Mouse (Mus musculus): ENCODE results near the gene Khdc1a. TPM values are rescaled to one million over a fixed set of nuclear protein-coding genes. Genes with fewer than 3 reads are reported as not detected.
"Not testable (repeated sequence)": the region's sequence is repeated elsewhere in the genome, so short reads cannot be mapped to it uniquely, and the experiment has no call there.

The Khdc1a gene
- not detected in 2 replicates for polyA plus RNA-seq (2012; ENCODE audit: insufficient read depth, insufficient read length, low replicate concordance, missing spikeins)

- 82% methylated on average over 2 of the region's 2 CpGs for WGBS
- Histone ChIP-seq H3K4me1 (ENCODE audit: control insufficient read depth, insufficient read depth, low read length) (no peaks in the 10 kb centered on the region), H3K4me3 (ENCODE audit: insufficient read depth, low read depth, low read length) (no peak within 1 kb of the TSS), H3K27ac (ENCODE audit: insufficient read depth, low read depth, low read length) (no peak within 1 kb of the TSS)
- TF ChIP-seq CTCF (IDR thresholded peaks at IDR 0.05; ENCODE audit: insufficient read depth, low read depth, low read length) (no peak), POLR2A (IDR thresholded peaks at IDR 0.05; ENCODE audit: insufficient read depth, low read depth, low read length) (no peak)
Observed at GRCm38 (mm10) chr1:21349341-21349740, at the start of gene Khdc1a. Gene Khdc1a, plus strand, starts transcription at chr1:21349641.

GRCm38 (mm10) chr1:21299826-21300225 lies 49.6 kb upstream of the Khdc1a start:
- TF ChIP-seq POLR2A (IDR thresholded peaks at IDR 0.05; ENCODE audit: insufficient read depth, low read depth, low read length): no peak
- TF ChIP-seq CTCF (IDR thresholded peaks at IDR 0.05; ENCODE audit: insufficient read depth, low read depth, low read length): no peak
- Histone ChIP-seq H3K4me3 (ENCODE audit: insufficient read depth, low read depth, low read length) (no peak overlapping the region), H3K27ac (ENCODE audit: insufficient read depth, low read depth, low read length) (no peak overlapping the region), H3K4me1 (ENCODE audit: control insufficient read depth, insufficient read depth, low read length) (no peaks in the 10 kb centered on the region)
- 40% methylated on average over 3 of the region's 3 CpGs for WGBS

GRCm38 (mm10) chr1:21301686-21302085 lies 47.8 kb upstream of the Khdc1a start:
- Histone ChIP-seq H3K27ac (ENCODE audit: insufficient read depth, low read depth, low read length) (no peak overlapping the region), H3K4me1 (ENCODE audit: control insufficient read depth, insufficient read depth, low read length) (no peaks in the 10 kb centered on the region), H3K4me3 (ENCODE audit: insufficient read depth, low read depth, low read length) (no peak overlapping the region)
- WGBS: 88% methylated on average over 3 of the region's 3 CpGs
- TF ChIP-seq CTCF (IDR thresholded peaks at IDR 0.05; ENCODE audit: insufficient read depth, low read depth, low read length) (no peak), POLR2A (IDR thresholded peaks at IDR 0.05; ENCODE audit: insufficient read depth, low read depth, low read length) (no peak)

- Histone ChIP-seq H3K27ac (ENCODE audit: insufficient read depth, low read depth, low read length) (no peak overlapping the region), H3K4me3 (ENCODE audit: insufficient read depth, low read depth, low read length) (no peak overlapping the region), H3K4me1 (ENCODE audit: control insufficient read depth, insufficient read depth, low read length) (no peaks in the 10 kb centered on the region)
- TF ChIP-seq POLR2A (IDR thresholded peaks at IDR 0.05; ENCODE audit: insufficient read depth, low read depth, low read length): no peak
- no peak for TF ChIP-seq CTCF (IDR thresholded peaks at IDR 0.05; ENCODE audit: insufficient read depth, low read depth, low read length)
- 85% methylated on average over 3 of the region's 3 CpGs for WGBS
Observed at GRCm38 (mm10) chr1:21304174-21304573, 45.3 kb upstream of the Khdc1a start.

GRCm38 (mm10) chr1:21304646-21305045 lies 44.8 kb upstream of the Khdc1a start:
- Histone ChIP-seq H3K27ac (ENCODE audit: insufficient read depth, low read depth, low read length) (no peak overlapping the region), H3K4me3 (ENCODE audit: insufficient read depth, low read depth, low read length) (no peak overlapping the region), H3K4me1 (ENCODE audit: control insufficient read depth, insufficient read depth, low read length) (no peaks in the 10 kb centered on the region)
- TF ChIP-seq CTCF (IDR thresholded peaks at IDR 0.05; ENCODE audit: insufficient read depth, low read depth, low read length) (no peak), POLR2A (IDR thresholded peaks at IDR 0.05; ENCODE audit: insufficient read depth, low read depth, low read length) (no peak)
- WGBS: 93% methylated on average over 4 of the region's 4 CpGs

- TF ChIP-seq CTCF (IDR thresholded peaks at IDR 0.05; ENCODE audit: insufficient read depth, low read depth, low read length) (no peak), POLR2A (IDR thresholded peaks at IDR 0.05; ENCODE audit: insufficient read depth, low read depth, low read length) (no peak)
- no peak overlapping the region for H3K27ac ChIP-seq (ENCODE audit: insufficient read depth, low read depth, low read length)
- H3K4me1 ChIP-seq (ENCODE audit: control insufficient read depth, insufficient read depth, low read length): no peaks in the 10 kb centered on the region
- WGBS: 89% methylated on average over 3 of the region's 3 CpGs
- H3K4me3 ChIP-seq (ENCODE audit: insufficient read depth, low read depth, low read length): no peak overlapping the region
Observed at GRCm38 (mm10) chr1:21305443-21305842, 44.0 kb upstream of the Khdc1a start.

GRCm38 (mm10) chr1:21314336-21314735 lies 35.1 kb upstream of the Khdc1a start:
- TF ChIP-seq CTCF (IDR thresholded peaks at IDR 0.05; ENCODE audit: insufficient read depth, low read depth, low read length): no peak
- TF ChIP-seq POLR2A (IDR thresholded peaks at IDR 0.05; ENCODE audit: insufficient read depth, low read depth, low read length): no peak
- no peak overlapping the region for H3K4me3 ChIP-seq (ENCODE audit: insufficient read depth, low read depth, low read length)
- 85% methylated on average over 2 of the region's 2 CpGs for WGBS

GRCm38 (mm10) chr1:21315756-21316155 lies 33.7 kb upstream of the Khdc1a start:
- Histone ChIP-seq H3K4me3 (ENCODE audit: insufficient read depth, low read depth, low read length) (no peak overlapping the region), H3K27ac (ENCODE audit: insufficient read depth, low read depth, low read length) (no peak overlapping the region), H3K4me1 (ENCODE audit: control insufficient read depth, insufficient read depth, low read length) (no peaks in the 10 kb centered on the region)
- WGBS: 98% methylated on average over 2 of the region's 2 CpGs
- TF ChIP-seq POLR2A (IDR thresholded peaks at IDR 0.05; ENCODE audit: insufficient read depth, low read depth, low read length): no peak
- no peak for TF ChIP-seq CTCF (IDR thresholded peaks at IDR 0.05; ENCODE audit: insufficient read depth, low read depth, low read length)

More at GRCm38 (mm10) chr1:21314336-21314735, 35.1 kb upstream of the Khdc1a start:
- H3K27ac ChIP-seq (ENCODE audit: insufficient read depth, low read depth, low read length): no peak overlapping the region
- H3K4me1 ChIP-seq (ENCODE audit: control insufficient read depth, insufficient read depth, low read length): no peaks in the 10 kb centered on the region

GRCm38 (mm10) chr1:21316305-21316704 lies 33.1 kb upstream of the Khdc1a start:
- no peaks in the 10 kb centered on the region for H3K4me1 ChIP-seq (ENCODE audit: control insufficient read depth, insufficient read depth, low read length)
- 80% methylated on average over 2 of the region's 2 CpGs for WGBS
- no peak for TF ChIP-seq POLR2A (IDR thresholded peaks at IDR 0.05; ENCODE audit: insufficient read depth, low read depth, low read length)
- TF ChIP-seq CTCF (IDR thresholded peaks at IDR 0.05; ENCODE audit: insufficient read depth, low read depth, low read length): no peak
- H3K4me3 ChIP-seq (ENCODE audit: insufficient read depth, low read depth, low read length): no peak overlapping the region
- H3K27ac ChIP-seq (ENCODE audit: insufficient read depth, low read depth, low read length): no peak overlapping the region

GRCm38 (mm10) chr1:21318202-21318601 lies 31.2 kb upstream of the Khdc1a start:
- H3K4me1 ChIP-seq (ENCODE audit: control insufficient read depth, insufficient read depth, low read length): no peaks in the 10 kb centered on the region
- TF ChIP-seq CTCF (IDR thresholded peaks at IDR 0.05; ENCODE audit: insufficient read depth, low read depth, low read length) (no peak), POLR2A (IDR thresholded peaks at IDR 0.05; ENCODE audit: insufficient read depth, low read depth, low read length) (no peak)
- H3K27ac ChIP-seq (ENCODE audit: insufficient read depth, low read depth, low read length): no peak overlapping the region
- H3K4me3 ChIP-seq (ENCODE audit: insufficient read depth, low read depth, low read length): no peak overlapping the region

- WGBS: 96% methylated on average over 5 of the region's 5 CpGs
Observed at GRCm38 (mm10) chr1:21320271-21320670, 29.2 kb upstream of the Khdc1a start.

More at GRCm38 (mm10) chr1:21320271-21320670, 29.2 kb upstream of the Khdc1a start:
- not testable (repeated sequence) for H3K4me3 ChIP-seq (ENCODE audit: insufficient read depth, low read depth, low read length); H3K27ac ChIP-seq (ENCODE audit: insufficient read depth, low read depth, low read length); H3K4me1 ChIP-seq (ENCODE audit: control insufficient read depth, insufficient read depth, low read length)
